Mouse (Mus musculus): ENCODE measurements around the gene Nolc1. TPM values are rescaled to one million over a fixed set of nuclear protein-coding genes. Genes with fewer than 3 reads are reported as not detected.

Nolc1 gene
- 74.3 TPM for polyA plus RNA-seq (2012; fragmentation: generic; extraction: Trizol)
- long read RNA-seq, experiment 1, transcript Nolc1-203 (13 exons, 3,523 nt): major isoform, 15 of 74 reads
- long read RNA-seq, experiment 1, partial matches to known transcripts: 26 of 74 reads
- long read RNA-seq, experiment 1, other reads (novel, unspliced or antisense): 26 of 74 reads
- long read RNA-seq, experiment 2, transcript Nolc1-208 (13 exons, 2,978 nt): minor isoform, 40 of 885 reads
- long read RNA-seq, experiment 2, transcript Nolc1-201 (13 exons, 3,634 nt): minor isoform, 41 of 885 reads
- long read RNA-seq, experiment 2, transcript Nolc1-203 (13 exons, 3,523 nt): major isoform, 225 of 885 reads
- long read RNA-seq, experiment 2, partial matches to known transcripts: 199 of 885 reads
- long read RNA-seq, experiment 2, other reads (novel, unspliced or antisense): 380 of 885 reads

DNA sequence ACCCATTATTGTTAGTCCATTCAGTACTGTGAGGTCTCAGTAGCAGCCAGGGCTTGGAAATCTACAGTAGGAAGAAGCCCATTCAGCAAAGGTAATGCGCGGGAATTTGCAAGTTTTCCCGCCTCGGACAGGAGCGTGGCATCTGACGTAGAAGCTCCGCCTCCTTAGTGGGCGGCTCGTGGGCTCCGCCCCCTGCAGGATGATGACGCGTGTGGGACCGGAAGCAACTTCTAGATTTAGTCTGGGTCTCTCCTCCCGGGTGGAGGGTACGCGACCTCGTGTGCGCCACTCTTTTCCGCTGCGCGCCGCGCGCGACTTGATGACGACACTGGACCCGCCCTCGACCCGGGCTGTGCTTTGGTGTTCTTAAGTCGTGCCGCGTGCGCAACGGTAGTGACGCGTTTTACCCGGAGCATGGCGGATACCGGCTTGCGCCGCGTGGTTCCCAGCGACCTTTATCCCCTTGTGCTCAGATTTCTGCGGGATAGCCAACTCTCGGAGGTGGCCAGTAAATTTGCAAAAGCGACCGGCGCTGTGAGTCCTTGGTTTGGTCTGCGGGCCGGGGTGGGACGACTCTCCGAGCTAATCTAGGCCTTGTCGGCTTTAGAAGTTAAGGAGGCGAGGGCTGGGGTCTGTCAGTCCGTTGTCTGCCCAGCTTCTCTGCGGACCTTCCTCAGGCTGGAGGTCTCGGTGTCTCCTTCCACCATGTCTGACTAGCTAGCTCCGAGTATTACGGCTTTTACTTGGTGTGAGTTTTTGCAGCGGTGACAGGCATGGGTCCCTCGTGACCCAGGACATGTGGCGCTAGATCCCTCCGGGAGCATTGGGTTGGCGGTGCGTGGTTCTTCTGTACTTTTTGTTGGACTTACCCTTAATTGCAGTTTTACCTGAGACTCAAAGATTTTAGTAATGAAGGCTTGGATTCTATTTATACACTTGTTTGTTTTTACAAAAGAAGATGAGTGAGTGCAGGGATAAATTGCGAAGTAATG lies at the start of gene Nolc1:
Gene Nolc1, plus strand, starts transcription at position 248 of the 992 bp plus-strand sequence.
- Histone ChIP-seq H3ac (ENCODE audit: control insufficient read depth, insufficient read length, low read depth) (peak within 1 kb of the TSS; percentile 89), H3K27me3 (ENCODE audit: control insufficient read depth, insufficient read depth, insufficient read length) (no peaks in the 10 kb centered on the region), H3K4me3 (ENCODE audit: insufficient read depth, poor library complexity, severe bottlenecking) (peak within 1 kb of the TSS; percentile 99), H3K36me3 (ENCODE audit: control insufficient read depth, insufficient read depth) (peaks cover 70% of the 10 kb centered on the region), H3K79me2 (ENCODE audit: control insufficient read depth, insufficient read depth) (peaks cover 51% of the 10 kb centered on the region), H3K79me3 (ENCODE audit: low read depth) (peaks cover 40% of the 10 kb centered on the region)
- TF ChIP-seq MAX (IDR thresholded peaks at IDR 0.05) (peak; percentile 98), USF1 (IDR thresholded peaks at IDR 0.05; ENCODE audit: low read depth) (peak; percentile 36), FOSL1 (IDR thresholded peaks at IDR 0.05; ENCODE audit: insufficient read depth, low read length, poor library complexity, severe bottlenecking) (no peak)

DNA sequence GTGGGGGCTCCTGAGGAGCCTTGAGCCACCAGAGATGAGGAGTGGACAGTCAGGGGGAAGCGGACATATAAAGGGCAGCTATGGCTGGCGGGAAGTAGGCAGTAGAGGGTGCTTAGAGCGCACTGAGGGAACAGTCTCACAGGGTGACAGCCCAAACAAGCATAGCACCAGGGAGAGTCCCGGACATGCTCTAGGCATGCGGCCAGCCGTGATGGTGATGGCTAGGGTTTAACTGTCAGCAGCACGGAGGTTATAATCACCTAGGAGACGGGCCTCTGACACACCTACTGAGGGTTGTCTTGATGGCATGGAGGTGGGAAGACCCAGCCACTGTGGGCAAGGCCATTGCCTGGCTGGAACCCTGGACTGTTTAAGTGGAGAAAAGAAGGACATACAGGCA lies 49.1 kb upstream of the Nolc1 start:
- Histone ChIP-seq H3K27me3 (ENCODE audit: control insufficient read depth, insufficient read depth, insufficient read length) (no peaks in the 10 kb centered on the region), H3K36me3 (ENCODE audit: control insufficient read depth, insufficient read depth) (peaks cover 7% of the 10 kb centered on the region), H3K79me2 (ENCODE audit: control insufficient read depth, insufficient read depth) (no peaks in the 10 kb centered on the region), H3ac (ENCODE audit: control insufficient read depth, insufficient read length, low read depth) (no peak overlapping the region), H3K79me3 (ENCODE audit: low read depth) (no peaks in the 10 kb centered on the region), H3K4me3 (ENCODE audit: insufficient read depth, poor library complexity, severe bottlenecking) (no peak overlapping the region)
- TF ChIP-seq MYOG (IDR thresholded peaks at IDR 0.05; ENCODE audit: control insufficient read depth, extremely low read depth, insufficient read length) (no peak), FOSL1 (IDR thresholded peaks at IDR 0.05; ENCODE audit: insufficient read depth, low read length, poor library complexity, severe bottlenecking) (no peak), MYOD1 (IDR thresholded peaks at IDR 0.05; ENCODE audit: control insufficient read depth, insufficient read length, low read depth) (no peak), CTCF (IDR thresholded peaks at IDR 0.05; ENCODE audit: control insufficient read depth, insufficient read depth, insufficient read length) (no peak), MAX (IDR thresholded peaks at IDR 0.05) (no peak), CEBPB (IDR thresholded peaks at IDR 0.05; ENCODE audit: low read depth) (no peak), USF1 (IDR thresholded peaks at IDR 0.05; ENCODE audit: low read depth) (no peak)

DNA sequence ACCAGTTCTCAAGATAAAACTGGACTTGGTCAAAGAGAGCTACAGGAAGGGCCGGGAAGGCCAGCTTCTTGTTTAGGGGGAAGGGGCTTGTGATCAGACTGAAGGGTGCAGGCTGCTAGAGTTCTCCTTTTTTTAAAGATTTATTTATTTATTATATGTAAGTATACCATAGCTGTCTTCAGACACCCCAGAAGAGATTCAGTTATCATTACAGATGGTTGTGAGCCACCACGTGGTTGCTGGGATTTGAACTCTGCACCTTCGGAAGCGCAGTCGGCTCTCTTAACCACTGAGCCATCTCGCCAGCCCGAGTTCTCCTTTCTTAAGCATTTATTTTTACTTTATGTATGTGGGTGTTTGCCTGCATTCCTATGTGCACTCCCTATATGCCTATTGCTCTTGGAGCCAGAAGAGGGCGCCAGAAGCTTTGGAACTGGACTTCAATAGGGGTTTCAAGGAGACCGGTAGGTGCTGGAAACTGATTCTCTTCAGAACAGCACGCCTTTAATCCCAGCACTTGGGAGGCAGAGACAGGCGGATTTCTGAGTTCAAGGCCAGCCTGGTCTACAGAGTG lies 46.8 kb upstream of the Nolc1 start:
- TF ChIP-seq MYOG (IDR thresholded peaks at IDR 0.05; ENCODE audit: control insufficient read depth, extremely low read depth, insufficient read length): no peak
- TF ChIP-seq MYOD1 (IDR thresholded peaks at IDR 0.05; ENCODE audit: control insufficient read depth, insufficient read length, low read depth): no peak
- no peak for TF ChIP-seq FOSL1 (IDR thresholded peaks at IDR 0.05; ENCODE audit: insufficient read depth, low read length, poor library complexity, severe bottlenecking)
- no peak for TF ChIP-seq CTCF (IDR thresholded peaks at IDR 0.05; ENCODE audit: control insufficient read depth, insufficient read depth, insufficient read length)
- no peak for TF ChIP-seq MAX (IDR thresholded peaks at IDR 0.05)
- no peak for TF ChIP-seq CEBPB (IDR thresholded peaks at IDR 0.05; ENCODE audit: low read depth)
- no peak for TF ChIP-seq USF1 (IDR thresholded peaks at IDR 0.05; ENCODE audit: low read depth)
- no peak overlapping the region for H3ac ChIP-seq (ENCODE audit: control insufficient read depth, insufficient read length, low read depth)
- no peak overlapping the region for H3K4me3 ChIP-seq (ENCODE audit: insufficient read depth, poor library complexity, severe bottlenecking)
- H3K27me3 ChIP-seq (ENCODE audit: control insufficient read depth, insufficient read depth, insufficient read length): no peaks in the 10 kb centered on the region
- H3K79me2 ChIP-seq (ENCODE audit: control insufficient read depth, insufficient read depth): no peaks in the 10 kb centered on the region
- H3K36me3 ChIP-seq (ENCODE audit: control insufficient read depth, insufficient read depth): peaks cover 28% of the 10 kb centered on the region
- no peaks in the 10 kb centered on the region for H3K79me3 ChIP-seq (ENCODE audit: low read depth)

DNA sequence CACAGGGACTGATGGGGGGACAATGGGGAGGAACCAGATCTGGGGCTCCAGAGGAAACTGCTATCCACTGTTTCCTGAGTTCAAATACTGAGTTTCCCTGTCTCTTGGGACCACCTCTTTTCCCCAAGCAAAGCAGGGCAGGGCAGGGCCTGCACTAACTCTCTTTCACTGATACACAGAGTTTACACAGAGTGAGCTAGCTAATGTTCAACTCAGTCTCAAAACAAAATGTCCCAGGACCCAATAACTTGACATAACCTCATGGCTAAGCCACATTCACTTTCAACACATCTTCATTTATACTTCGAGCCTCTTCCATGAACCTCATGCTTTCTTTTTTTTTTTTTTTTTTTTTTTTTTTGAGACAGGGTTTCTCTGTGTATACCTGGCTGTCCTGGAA lies 46.0 kb upstream of the Nolc1 start:
- peaks cover 36% of the 10 kb centered on the region for H3K36me3 ChIP-seq (ENCODE audit: control insufficient read depth, insufficient read depth)
- no peaks in the 10 kb centered on the region for H3K27me3 ChIP-seq (ENCODE audit: control insufficient read depth, insufficient read depth, insufficient read length)
- no peak overlapping the region for H3K4me3 ChIP-seq (ENCODE audit: insufficient read depth, poor library complexity, severe bottlenecking)
- no peak for TF ChIP-seq USF1 (IDR thresholded peaks at IDR 0.05; ENCODE audit: low read depth)
- no peak for TF ChIP-seq MAX (IDR thresholded peaks at IDR 0.05)
- no peak for TF ChIP-seq CTCF (IDR thresholded peaks at IDR 0.05; ENCODE audit: control insufficient read depth, insufficient read depth, insufficient read length)
- TF ChIP-seq FOSL1 (IDR thresholded peaks at IDR 0.05; ENCODE audit: insufficient read depth, low read length, poor library complexity, severe bottlenecking): no peak
- no peak for TF ChIP-seq CEBPB (IDR thresholded peaks at IDR 0.05; ENCODE audit: low read depth)
- no peak for TF ChIP-seq MYOG (IDR thresholded peaks at IDR 0.05; ENCODE audit: control insufficient read depth, extremely low read depth, insufficient read length)
- TF ChIP-seq MYOD1 (IDR thresholded peaks at IDR 0.05; ENCODE audit: control insufficient read depth, insufficient read length, low read depth): no peak
- no peak overlapping the region for H3ac ChIP-seq (ENCODE audit: control insufficient read depth, insufficient read length, low read depth)
- H3K79me3 ChIP-seq (ENCODE audit: low read depth): no peaks in the 10 kb centered on the region
- H3K79me2 ChIP-seq (ENCODE audit: control insufficient read depth, insufficient read depth): no peaks in the 10 kb centered on the region

DNA sequence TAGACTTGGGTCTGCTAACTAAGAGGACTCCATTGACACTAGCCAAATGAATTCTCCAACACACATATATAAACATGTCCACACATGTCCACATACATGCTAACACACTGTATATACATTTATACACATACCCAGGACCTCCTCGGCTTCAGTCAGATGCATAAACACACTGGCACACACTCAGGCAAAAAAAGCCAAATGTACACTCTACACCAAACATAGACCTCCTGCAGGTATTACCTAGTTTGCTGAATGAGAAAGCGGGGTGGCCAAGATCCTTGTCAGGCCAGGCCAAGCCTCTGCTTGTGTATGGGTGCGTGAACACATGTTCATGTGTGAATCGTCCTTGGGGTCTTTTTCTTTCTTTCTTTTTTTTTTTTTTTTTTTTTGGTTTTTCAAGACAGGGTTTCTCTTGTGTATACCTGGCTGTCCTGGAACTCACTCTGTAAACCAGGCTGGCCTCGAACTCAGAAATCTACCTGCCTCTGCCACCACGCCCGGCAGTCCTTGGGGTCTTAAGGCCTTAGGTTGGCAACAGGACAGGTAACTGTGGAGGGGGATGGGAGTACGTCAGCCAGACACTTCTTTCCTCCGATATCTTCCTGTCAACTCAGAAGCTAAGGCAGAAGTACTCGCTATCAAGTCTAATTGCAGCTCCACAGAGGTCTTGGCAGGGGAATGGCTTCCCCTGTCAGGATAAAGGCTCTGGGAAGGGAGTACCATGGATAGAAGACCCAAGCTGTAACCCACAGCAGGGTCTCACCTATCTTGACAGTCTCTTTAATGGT lies 45.3 kb upstream of the Nolc1 start:
- H3K79me3 ChIP-seq (ENCODE audit: low read depth): no peaks in the 10 kb centered on the region
- H3K4me3 ChIP-seq (ENCODE audit: insufficient read depth, poor library complexity, severe bottlenecking): no peak overlapping the region
- no peak overlapping the region for H3ac ChIP-seq (ENCODE audit: control insufficient read depth, insufficient read length, low read depth)
- no peaks in the 10 kb centered on the region for H3K27me3 ChIP-seq (ENCODE audit: control insufficient read depth, insufficient read depth, insufficient read length)
- TF ChIP-seq USF1 (IDR thresholded peaks at IDR 0.05; ENCODE audit: low read depth): no peak
- no peak for TF ChIP-seq CEBPB (IDR thresholded peaks at IDR 0.05; ENCODE audit: low read depth)
- TF ChIP-seq CTCF (IDR thresholded peaks at IDR 0.05; ENCODE audit: control insufficient read depth, insufficient read depth, insufficient read length): no peak
- no peak for TF ChIP-seq FOSL1 (IDR thresholded peaks at IDR 0.05; ENCODE audit: insufficient read depth, low read length, poor library complexity, severe bottlenecking)
- no peak for TF ChIP-seq MYOG (IDR thresholded peaks at IDR 0.05; ENCODE audit: control insufficient read depth, extremely low read depth, insufficient read length)
- TF ChIP-seq MYOD1 (IDR thresholded peaks at IDR 0.05; ENCODE audit: control insufficient read depth, insufficient read length, low read depth): no peak
- TF ChIP-seq MAX (IDR thresholded peaks at IDR 0.05): no peak
- peaks cover 43% of the 10 kb centered on the region for H3K36me3 ChIP-seq (ENCODE audit: control insufficient read depth, insufficient read depth)
- H3K79me2 ChIP-seq (ENCODE audit: control insufficient read depth, insufficient read depth): peaks cover under 1% of the 10 kb centered on the region
